Mouse (Mus musculus) ZHBTc4 (cell line): ENCODE measurements around the gene Cnot2.

ENCODE experiments used
- DNase-seq: peaks from one replicate; pipeline ENCODE4 v3.0.0-alpha.2; 2011; ENCODE audit warnings: low read depth, low spot score

Cnot2 gene

DNA sequence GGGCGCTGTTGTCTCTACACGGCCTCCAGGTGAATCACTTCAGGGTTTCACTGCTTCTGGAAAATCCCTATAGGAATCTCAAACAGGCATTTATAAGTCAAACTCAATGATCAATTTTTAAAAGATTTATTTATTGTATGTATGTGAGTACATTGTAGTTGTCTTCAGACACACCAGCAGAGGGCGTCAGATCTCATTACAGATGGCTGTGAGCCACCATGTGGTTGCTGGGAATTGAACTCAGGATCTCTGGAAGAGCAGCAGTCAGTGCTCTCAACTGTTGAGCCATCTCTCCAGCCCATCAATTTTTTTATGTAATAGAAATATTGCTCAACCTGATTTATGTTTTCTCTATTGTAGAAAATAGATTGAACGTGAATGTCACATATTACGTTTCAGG lies 100.3 kb downstream of the Cnot2 start:
- DNase-seq = no peak

DNA sequence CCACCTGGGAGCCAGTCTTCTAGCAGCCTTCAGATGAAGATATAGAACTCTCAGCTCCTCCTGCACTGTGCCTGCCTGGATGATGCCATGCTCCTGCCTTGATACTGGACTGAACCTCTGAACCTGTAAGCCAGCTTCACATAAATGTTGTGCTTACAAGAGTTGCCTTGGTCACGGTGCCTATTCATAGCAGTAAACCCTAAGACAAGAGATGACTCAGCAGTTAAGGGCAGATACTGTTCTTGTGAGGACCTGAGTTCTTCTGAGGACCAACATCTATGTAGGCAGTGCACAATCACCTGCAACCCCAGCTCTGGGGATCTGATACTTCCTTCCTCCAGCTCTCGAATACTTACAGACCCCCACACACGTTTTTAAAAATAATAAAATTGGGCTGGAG lies 104.8 kb downstream of the Cnot2 start:
- no peak for DNase-seq

- no peak for DNase-seq
Observed at GRCm38 (mm10) chr10:116475725-116476124, 105.6 kb downstream of the Cnot2 start.

DNA sequence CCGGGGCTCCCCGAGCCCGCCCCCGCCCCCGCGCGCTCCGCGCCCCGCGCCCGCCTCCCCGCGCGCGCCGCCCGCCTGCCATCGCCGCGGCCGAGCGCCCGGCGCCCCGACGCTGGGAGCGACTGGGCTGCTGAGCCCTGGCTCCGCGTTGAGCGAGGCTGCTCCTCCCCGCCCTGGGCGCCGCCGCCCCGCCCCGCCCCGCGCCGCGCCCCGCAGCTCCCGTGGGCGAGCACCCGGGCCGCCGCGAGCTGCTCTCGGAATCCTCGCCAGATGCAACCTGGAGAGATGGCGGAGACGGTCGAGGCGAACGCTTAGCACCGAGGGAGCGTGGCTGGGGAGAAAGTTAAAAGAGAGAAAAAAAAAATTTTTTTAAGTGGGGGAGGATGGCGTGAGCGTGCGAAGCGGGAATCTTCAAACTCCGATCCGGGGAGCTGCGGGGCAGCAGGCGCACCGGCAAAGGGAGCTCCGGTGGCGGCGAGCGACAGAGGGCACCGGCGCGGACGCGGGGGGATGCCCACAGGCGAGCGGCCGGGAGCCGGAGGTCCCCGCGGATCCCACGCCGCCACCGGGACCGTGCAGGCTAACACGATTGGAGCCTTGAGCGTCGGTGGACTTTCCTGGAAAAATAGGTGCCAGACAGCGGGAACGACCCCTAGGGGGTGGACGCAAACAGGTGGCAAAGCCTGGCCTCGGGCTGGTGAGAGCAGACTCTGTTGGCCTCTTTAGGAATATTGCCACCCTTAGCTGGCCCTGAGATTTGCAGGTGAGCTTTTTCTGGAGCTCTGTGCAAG lies 107.4 kb downstream of the Cnot2 start, which contains the start of gene Kcnmb4:
Gene Kcnmb4, minus strand, starts transcription at position 120 of the 791 bp plus-strand sequence.
- DNase-seq = peak; percentile 62

DNA sequence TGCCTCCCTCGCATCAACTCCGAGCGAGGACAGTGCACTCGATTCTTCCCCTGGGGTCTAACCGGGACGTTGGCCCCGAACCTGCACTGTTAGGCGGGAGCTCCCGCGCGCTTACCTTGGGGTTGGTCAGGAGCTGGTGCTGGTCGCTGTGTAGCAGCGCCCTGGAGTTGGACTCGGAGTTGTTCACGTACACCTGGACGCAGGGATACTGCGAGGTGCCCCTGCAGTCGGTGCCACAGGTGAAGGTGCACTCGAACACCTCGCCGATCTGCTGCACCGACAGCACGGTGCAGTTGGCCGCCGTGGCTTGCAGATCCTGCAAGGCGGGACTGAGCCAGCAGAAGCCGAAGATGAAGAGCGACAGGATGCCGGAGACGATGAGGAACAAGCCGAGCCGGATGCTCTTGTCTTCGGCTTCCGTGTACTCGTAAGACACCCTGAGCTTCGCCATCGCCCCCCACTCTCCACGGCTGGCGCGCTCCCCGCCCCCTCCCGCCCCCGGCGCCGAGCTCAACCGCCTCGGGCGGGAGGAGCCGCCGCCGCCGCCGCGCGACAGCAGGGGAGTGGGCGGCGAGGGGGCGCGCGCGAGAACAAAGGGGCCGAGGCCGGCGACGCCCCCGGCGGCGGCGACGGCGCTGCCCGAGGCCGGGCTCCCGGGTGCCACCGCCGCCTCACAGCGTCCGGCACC lies 108.1 kb downstream of the Cnot2 start:
- peak; percentile 83 for DNase-seq

DNA sequence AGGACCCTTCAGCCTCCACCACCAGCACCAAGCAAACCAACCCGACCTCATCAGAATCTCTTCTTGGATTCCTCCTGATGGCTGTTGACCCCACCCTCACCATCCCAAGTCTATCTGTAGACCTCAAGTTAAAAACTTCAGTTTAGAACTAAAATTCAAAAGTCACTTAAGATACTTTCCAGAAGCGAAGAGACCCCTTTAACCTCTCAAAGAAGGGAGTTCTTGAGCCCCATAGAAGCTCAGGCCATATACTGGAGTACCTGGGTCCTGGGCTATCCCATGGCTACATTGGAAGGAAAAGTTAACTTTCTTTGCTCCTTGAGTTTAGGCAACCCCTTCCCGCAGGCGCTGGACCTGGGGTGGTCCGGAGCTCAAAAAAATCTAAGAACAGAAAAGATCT lies 108.7 kb downstream of the Cnot2 start:
- no peak for DNase-seq

GRCm38 (mm10) chr10:116470306-116470925 lies 110.9 kb downstream of the Cnot2 start:
- DNase-seq = no peak

DNA sequence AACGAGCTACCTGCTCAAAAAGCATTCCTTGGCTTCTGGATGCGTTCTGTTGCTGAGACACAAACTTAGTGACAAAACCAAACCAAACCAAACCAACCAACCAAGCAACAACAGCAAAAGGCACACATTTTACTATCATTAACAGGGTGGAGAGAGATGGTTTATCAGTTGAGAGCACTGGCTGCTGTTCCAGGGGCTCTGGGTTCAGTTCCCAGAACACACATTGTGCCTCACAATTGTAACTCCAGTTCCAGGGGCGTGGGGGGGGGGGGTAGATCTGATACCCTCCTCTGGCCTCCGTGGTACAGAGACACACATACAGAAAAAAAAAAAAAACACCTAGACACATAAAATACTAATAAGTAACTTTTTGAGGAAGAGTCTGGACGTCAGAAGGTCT lies 113.2 kb downstream of the Cnot2 start:
- DNase-seq = no peak

GRCm38 (mm10) chr10:116463753-116464345 lies 117.5 kb downstream of the Cnot2 start:
- peak; percentile 60 for DNase-seq

DNA sequence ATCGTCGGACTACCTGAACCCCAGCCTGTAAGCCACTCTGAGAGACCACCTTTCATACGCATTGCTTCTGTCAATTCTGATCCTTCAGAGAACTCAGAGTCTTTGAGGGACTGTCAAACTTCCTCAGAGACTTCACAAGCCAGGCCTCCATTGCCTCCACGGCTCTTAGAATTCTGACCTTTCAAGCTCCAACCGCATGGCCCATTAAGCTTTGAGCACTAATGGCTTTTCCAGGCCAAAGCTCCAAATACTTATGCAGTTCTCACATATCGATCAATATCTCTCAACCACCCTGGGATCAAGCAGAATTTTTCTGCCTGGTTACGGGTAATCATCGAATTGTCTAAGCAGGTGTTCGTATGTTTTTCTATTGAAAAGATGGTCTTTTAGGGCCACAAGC lies 119.9 kb downstream of the Cnot2 start:
- no peak for DNase-seq

GRCm38 (mm10) chr10:116458786-116459185 lies 122.5 kb downstream of the Cnot2 start:
- no peak for DNase-seq

GRCm38 (mm10) chr10:116452771-116453170 lies 128.5 kb downstream of the Cnot2 start:
- DNase-seq = peak; percentile 60

DNA sequence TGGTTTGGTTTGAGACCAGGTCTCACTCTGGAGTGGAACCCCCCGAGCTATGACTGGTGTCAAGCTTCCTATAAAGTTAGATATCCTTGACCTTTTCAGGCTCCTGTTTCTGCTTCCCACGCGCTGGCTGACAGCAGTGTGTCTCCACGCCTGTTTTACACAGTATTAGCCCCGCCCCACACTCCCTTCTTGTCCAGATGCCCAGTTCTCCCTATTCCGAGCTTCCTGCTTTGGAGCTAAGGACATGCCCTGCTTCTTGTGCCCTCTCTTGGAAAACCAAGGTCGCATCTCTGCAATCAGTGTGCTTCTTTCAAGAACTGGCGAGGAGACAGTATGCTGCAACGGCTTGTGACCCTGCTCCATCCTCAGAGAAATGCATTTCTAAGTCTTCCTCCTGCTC lies 130.7 kb downstream of the Cnot2 start:
- DNase-seq = no peak

DNA sequence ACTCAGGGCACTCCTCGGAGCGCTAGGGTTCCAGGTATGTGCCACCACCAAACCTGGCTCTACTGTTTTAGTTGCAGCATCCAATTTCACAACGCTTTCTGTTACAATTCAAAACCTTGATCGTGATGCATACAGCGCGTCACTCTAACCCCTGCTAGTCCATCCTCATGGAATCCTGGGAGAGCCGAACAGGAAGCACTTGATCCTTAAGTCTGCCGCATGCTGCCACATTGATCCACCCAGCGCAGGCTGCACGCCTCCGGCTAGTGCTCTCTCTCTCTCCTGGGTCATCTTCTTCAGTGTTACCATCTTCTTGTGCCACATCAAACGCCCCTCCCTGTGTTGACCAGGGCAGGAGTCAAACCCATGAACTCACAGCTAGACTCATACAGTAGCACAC lies 133.1 kb downstream of the Cnot2 start:
- no peak for DNase-seq

DNA sequence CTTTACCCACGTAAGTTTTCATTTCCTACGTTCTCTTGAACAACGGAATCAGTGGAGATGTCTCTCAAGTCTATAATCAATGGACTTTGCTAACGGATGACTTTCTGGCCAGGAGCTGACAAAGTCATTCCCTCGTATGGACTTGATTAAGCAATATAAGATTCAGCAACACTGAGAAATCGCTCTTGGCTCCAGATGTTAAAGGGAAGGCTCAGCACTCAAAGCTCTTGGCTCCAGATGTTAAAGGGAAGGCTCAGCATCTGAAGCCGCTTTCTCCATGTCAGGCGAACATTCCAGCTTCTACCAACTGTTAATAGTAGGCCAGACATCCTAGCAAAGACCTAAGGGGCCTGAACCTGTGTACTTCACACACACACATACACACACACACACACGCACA lies 134.1 kb downstream of the Cnot2 start:
- no peak for DNase-seq

DNA sequence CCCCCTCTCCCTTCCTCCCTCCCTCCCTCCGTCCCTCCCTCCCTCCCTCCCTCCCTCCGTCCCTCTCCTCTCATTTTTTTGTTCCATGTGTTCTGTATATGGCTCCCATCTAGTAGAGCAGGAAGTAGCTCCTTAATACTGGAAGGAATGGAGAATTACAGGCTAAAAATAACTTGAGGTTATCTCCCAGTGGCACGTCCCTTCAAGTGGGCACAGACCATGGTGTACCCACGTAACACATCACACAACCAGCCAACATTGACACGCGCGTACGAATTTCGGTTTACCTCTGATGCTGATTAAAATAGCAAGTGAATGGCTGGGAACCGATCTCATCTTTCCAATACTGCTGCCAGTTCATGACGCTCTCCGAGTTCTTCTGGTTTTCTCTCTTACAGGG lies 135.3 kb downstream of the Cnot2 start:
- DNase-seq = no peak

- DNase-seq = peak; percentile 77
Observed at GRCm38 (mm10) chr10:116444826-116445225, 136.5 kb downstream of the Cnot2 start.

- peak; percentile 76 for DNase-seq
Observed at GRCm38 (mm10) chr10:116444371-116444770, 136.9 kb downstream of the Cnot2 start.

DNA sequence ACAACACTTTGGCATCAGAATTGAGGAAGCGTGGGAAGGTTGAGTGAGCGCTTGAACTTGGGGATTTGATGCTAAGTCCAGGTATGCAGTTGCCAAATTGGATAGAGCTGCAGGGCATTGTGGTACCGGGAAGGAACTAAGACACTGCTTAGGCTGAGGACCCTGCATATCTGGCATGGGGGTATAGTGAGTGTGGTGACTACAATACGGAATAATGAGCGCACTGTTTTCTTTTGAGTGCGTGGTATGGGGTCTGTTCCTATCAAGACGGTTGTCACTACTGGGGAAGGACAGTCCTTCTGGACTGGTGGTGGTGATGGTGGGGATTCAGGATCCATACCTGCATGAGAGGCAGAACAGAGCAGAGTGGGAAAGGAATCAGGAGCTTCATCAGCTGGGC lies 140.4 kb downstream of the Cnot2 start:
- no peak for DNase-seq

DNA sequence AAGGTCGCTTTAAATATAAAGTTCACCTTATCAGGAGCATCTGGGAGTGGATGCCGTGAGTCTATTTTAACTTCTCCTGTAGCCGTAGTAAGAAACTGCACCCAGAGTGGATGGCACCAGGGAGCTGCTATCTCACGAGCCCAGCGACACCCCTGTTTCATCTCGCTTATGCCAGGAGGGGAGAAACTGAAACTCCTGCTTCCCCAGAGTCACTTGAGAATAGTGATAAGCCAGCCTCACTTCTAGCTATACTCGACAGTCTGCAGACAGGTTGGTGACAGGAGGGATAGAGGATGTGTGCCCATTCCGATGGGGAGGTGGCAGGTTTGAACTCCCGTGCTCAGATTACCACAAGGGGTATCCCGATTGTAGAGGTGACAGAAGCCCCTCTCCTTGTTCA lies 141.2 kb downstream of the Cnot2 start:
- DNase-seq = no peak

DNA sequence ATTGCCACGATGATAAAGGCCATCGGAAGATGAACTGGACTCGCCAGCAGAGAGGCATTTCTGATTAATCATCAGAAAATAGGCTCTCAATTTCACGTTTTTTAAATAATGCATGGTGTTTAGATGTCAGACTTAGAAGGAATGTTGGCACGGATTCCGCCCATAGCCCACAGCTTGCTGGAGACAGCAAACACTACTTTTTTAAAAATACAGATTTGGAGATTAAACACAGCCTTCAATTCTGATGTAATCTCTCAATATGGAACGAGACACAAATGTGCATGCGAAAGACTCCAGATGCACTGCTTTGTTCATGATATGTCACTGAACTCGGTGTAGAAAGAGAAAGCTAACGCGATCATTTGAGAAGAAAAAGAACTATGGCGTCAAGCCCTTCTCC lies 145.9 kb downstream of the Cnot2 start:
- no peak for DNase-seq
